Mouse (Mus musculus) kidney, postnatal 14 days (tissue): Measurements from ENCODE around the gene Sec23a.
"Not testable (repeated sequence)": the region's sequence is repeated elsewhere in the genome, so short reads cannot be mapped to it uniquely, and the experiment has no call there.

Experiments
- DNase-seq: peaks from one replicate; pipeline ENCODE4 v3.0.0; 2022; ENCODE audit warnings: mixed read lengths

Gene Sec23a

GRCm38 (mm10) chr12:58981178-58981661, 30.6 kb downstream of the Sec23a start:
- DNase-seq, result not testable (repeated sequence)

- no peak for DNase-seq
These were observed 34.9 kb downstream of the Sec23a start for GRCm38 (mm10) chr12:58976966-58977365.

- DNase-seq, result no peak
These were observed 47.2 kb downstream of the Sec23a start for GRCm38 (mm10) chr12:58964583-58964982.

DNA sequence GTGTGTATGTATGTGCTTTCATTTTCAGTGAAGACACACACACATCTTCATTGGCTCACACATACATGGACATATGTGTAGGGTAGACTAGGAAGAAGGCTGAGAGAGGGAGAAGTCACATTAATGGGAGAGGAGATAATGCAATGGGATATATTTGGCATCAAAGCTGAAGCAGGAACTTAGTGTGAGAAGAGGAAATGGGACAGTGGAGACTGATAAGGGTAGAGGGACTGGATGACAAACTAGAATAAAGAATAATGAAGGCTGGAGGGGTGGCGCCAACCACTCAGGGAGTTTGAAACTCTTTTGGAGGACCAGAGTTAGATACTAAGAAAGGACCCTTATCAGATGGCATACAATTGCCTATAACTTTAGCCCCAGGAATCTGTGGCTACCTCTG, 51.0 kb downstream of the Sec23a start:
- no peak for DNase-seq

DNA sequence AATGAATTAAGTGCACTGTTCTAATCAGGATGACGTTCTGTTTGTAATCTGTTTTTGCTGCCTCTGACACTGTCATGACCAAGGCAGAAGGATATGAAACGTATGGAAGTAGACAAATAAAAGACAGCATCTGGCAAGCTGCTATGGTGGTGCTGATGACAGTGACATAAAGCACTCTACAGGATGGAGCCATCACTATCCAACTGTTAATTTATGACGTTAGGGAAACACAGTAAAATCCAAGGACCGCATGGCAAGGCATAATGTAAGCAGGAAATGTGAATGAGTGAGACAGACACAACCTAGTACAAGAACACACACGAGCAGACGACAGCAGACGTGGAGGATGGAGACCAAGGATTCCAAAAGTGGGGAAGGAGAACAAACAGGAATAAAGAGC, 55.2 kb downstream of the Sec23a start:
- DNase-seq, result no peak

DNA sequence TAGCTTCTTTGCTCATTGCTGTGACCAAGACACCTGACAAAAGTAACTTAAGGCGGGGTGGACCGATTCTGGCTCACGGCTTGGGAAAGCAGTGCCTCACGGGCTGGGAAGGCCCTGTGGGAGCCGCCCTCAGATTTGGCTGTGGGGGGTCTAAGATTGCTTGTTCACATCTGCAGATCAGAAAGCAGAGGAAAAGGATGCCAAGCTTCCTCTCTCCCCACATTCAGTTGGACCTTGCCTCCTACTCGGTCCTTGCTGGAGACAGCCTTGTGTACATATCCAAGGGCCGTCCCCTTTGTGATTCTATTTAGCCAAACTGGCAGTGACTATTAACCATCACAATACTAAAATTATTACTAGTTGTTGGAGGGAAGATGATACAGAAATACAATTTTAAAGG, 55.7 kb downstream of the Sec23a start:
- DNase-seq, result no peak

- DNase-seq, result no peak
These were observed 63.9 kb downstream of the Sec23a start for GRCm38 (mm10) chr12:58947879-58948278.

- peak; percentile 51 for DNase-seq
These were observed 64.6 kb downstream of the Sec23a start for GRCm38 (mm10) chr12:58947231-58947630.

- no peak for DNase-seq
These were observed 69.3 kb downstream of the Sec23a start for GRCm38 (mm10) chr12:58942544-58942943.

DNA sequence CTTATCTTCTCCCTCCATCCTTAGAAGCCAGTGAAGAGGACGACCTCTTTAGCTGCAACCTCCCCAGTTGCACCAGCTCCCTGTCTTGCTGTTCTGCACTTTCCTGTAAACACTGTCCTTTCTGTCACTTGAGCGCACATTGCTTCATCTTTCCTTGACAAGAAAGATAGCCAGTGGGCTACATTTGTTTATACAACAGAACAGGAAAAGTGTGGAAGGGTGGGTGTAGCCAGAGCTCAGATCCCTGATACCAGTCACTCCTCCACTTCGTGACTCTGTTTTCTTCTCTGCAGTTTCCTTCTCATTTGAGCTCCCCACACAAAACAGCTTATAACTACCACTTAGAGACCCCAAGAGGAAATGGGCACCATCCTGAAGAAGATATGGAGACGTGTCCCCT, 77.2 kb downstream of the Sec23a start:
- no peak for DNase-seq

- DNase-seq, result no peak
These were observed 86.8 kb downstream of the Sec23a start for GRCm38 (mm10) chr12:58924996-58925395.

DNA sequence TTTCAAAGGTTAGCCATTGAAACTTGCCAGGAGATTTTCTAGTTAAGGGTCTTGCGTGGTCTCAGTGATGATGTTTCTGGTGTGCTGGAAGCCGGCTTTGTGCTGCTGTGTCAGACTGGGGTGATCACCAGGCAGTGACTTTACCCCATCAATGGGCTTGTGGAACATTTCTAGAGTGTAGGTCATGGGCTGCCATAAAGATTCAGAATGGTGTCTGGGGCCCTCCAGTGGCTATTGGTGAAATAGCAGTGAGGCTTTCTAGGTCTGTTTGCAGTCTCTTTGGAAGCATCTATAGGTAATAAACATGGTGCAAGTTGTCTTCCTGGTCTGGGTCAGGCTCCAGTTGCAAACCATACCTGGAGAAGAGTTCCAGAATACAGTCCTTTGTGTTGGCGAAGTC, 87.8 kb downstream of the Sec23a start:
- DNase-seq, result peak; percentile 11

DNA sequence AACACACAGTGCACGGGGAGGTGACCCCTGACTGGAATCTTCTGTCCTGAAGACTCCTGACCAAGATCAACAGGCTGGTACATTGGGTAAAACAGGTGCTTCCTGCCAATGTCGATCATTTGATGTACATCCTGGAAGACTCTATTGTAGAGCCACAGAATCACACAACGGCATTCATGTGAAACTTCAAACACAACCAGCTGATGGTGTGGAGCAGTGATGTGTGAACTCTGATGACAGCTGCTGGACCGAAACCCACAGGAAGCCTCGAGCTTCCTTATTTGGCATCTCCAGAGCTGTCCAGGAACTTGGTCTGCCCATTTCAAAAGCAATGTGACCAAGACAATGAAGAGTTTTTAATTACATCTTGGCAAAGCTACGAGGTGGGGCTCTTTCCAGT, 91.0 kb downstream of the Sec23a start:
- no peak for DNase-seq

DNA sequence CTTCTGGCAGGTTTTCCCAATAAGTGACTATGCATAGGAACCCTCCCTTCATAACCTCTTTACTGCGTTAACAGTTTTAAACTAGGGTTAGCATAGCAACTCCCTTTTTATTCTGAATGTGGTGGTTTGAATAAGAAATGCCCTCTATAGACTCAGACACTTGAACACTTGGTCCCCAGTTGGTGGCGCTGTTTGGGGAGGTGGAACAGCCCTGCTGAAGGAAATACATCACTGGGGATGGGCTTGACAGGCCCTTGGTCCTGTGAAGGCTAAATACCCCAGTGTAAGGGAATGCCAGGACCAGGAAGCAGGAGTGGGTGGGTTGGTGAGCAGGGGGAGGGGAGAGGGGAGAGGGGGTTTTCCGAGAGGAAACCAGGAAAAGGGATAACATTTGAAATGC, 92.3 kb downstream of the Sec23a start:
- DNase-seq, result no peak

- DNase-seq, result no peak
These were observed 102.0 kb downstream of the Sec23a start for GRCm38 (mm10) chr12:58909826-58910225.
